Mouse (Mus musculus): ENCODE results near the gene Foxc2. TPM values are rescaled to one million over a fixed set of nuclear protein-coding genes. Genes with fewer than 3 reads are reported as not detected.

The Foxc2 gene
- polyA plus RNA-seq, 1 experiment from 2014 or later: 0.12 TPM

Small RNAs within 50 kb of the gene (microRNA-seq; reads per million reads assigned to microRNA genes)
- gene Gm27530: 0.83 reads per million

Other genes with a start within 250 kb of the Foxc2 start
- gene Foxf1, start 31.8 kb upstream of the Foxc2 start, polyA plus RNA-seq (2015; fragmentation: Nextera tagmentation; extraction: Ambion mirVana): 98.1 and 101 TPM in 2 replicates
- gene Mthfsd, start 7.8 kb upstream of the Foxc2 start, polyA plus RNA-seq (2015; fragmentation: Nextera tagmentation; extraction: Ambion mirVana): 51.1 and 57.5 TPM in 2 replicates
- gene Foxl1, start 11.8 kb downstream of the Foxc2 start, polyA plus RNA-seq (2015; fragmentation: Nextera tagmentation; extraction: Ambion mirVana): 3.4 and 4.0 TPM in 2 replicates

Measured in stomach, embryonic 16.5 days (tissue).